Mouse (Mus musculus): ENCODE results near the gene Thnsl2. TPM values are rescaled to one million over a fixed set of nuclear protein-coding genes. Genes with fewer than 3 reads are reported as not detected.

Gene Thnsl2
- polyA plus RNA-seq, 1 experiment from 2014 or later: 3.9 TPM

- 71% methylated on average over 3 of the region's 3 CpGs for WGBS
Observed at GRCm38 (mm10) chr6:71145288-71145989, 1.2 kb upstream of the Thnsl2 start.

GRCm38 (mm10) chr6:71143154-71143893 lies 915 bp downstream of the Thnsl2 start:
- Histone ChIP-seq H3K4me2 (ENCODE audit: low read length) (peak overlapping the region; percentile 82), H3K36me3 (ENCODE audit: control insufficient read depth, insufficient read depth, low read length) (no peaks in the 10 kb centered on the region), H3K27me3 (ENCODE audit: control insufficient read depth, insufficient read depth, low read length) (no peaks in the 10 kb centered on the region), H3K27ac (replicated peaks; ENCODE audit: low read depth, low read length) (peak overlapping the region; percentile 52; the same call in 1 of the 2 replicates), H3K9ac (replicated peaks; ENCODE audit: low read length) (peak overlapping the region; percentile 68), H3K9me3 (ENCODE audit: control insufficient read depth, low read length) (no peaks in the 10 kb centered on the region), H3K4me1 (ENCODE audit: control insufficient read depth, insufficient read depth, low read length) (peaks cover 5% of the 10 kb centered on the region), H3K4me3 (replicated peaks; ENCODE audit: low read depth, low read length) (peak overlapping the region; percentile 58)
- 2% methylated on average over 19 of the region's 19 CpGs for WGBS
- ATAC-seq (ENCODE audit: low FRiP score, low TSS enrichment) (no peak), DNase-seq (peak; percentile 12)

More at GRCm38 (mm10) chr6:71145288-71145989, 1.2 kb upstream of the Thnsl2 start:
- H3K27me3 ChIP-seq (ENCODE audit: control insufficient read depth, insufficient read depth, low read length): no peaks in the 10 kb centered on the region
- no peak overlapping the region for H3K4me2 ChIP-seq (ENCODE audit: low read length)
- no peak overlapping the region for H3K4me3 ChIP-seq (replicated peaks; ENCODE audit: low read depth, low read length)
- H3K36me3 ChIP-seq (ENCODE audit: control insufficient read depth, insufficient read depth, low read length): no peaks in the 10 kb centered on the region
- H3K9me3 ChIP-seq (ENCODE audit: control insufficient read depth, low read length): no peaks in the 10 kb centered on the region
- H3K27ac ChIP-seq (replicated peaks; ENCODE audit: low read depth, low read length): no peak overlapping the region
- DNase-seq: no peak
- ATAC-seq (ENCODE audit: low FRiP score, low TSS enrichment): no peak
- no peak overlapping the region for H3K9ac ChIP-seq (replicated peaks; ENCODE audit: low read length)
- peaks cover 5% of the 10 kb centered on the region for H3K4me1 ChIP-seq (ENCODE audit: control insufficient read depth, insufficient read depth, low read length)

- H3K4me3 ChIP-seq (replicated peaks; ENCODE audit: low read depth, low read length): no peak overlapping the region
- no peak for ATAC-seq (ENCODE audit: low FRiP score, low TSS enrichment)
- H3K36me3 ChIP-seq (ENCODE audit: control insufficient read depth, insufficient read depth, low read length): no peaks in the 10 kb centered on the region
- DNase-seq: no peak
- no peaks in the 10 kb centered on the region for H3K27me3 ChIP-seq (ENCODE audit: control insufficient read depth, insufficient read depth, low read length)
- no peak overlapping the region for H3K27ac ChIP-seq (replicated peaks; ENCODE audit: low read depth, low read length)
- WGBS: 91% methylated on average over 3 of the region's 3 CpGs
- H3K4me1 ChIP-seq (ENCODE audit: control insufficient read depth, insufficient read depth, low read length): no peaks in the 10 kb centered on the region
- H3K9me3 ChIP-seq (ENCODE audit: control insufficient read depth, low read length): no peaks in the 10 kb centered on the region
- H3K4me2 ChIP-seq (ENCODE audit: low read length): no peak overlapping the region
- no peak overlapping the region for H3K9ac ChIP-seq (replicated peaks; ENCODE audit: low read length)
Observed at GRCm38 (mm10) chr6:71135031-71135430, 9.2 kb downstream of the Thnsl2 start.

- no peaks in the 10 kb centered on the region for H3K27me3 ChIP-seq (ENCODE audit: control insufficient read depth, insufficient read depth, low read length)
- no peaks in the 10 kb centered on the region for H3K9me3 ChIP-seq (ENCODE audit: control insufficient read depth, low read length)
- no peaks in the 10 kb centered on the region for H3K36me3 ChIP-seq (ENCODE audit: control insufficient read depth, insufficient read depth, low read length)
- WGBS: 84% methylated on average over 11 of the region's 11 CpGs
- no peak overlapping the region for H3K27ac ChIP-seq (replicated peaks; ENCODE audit: low read depth, low read length)
- no peak for ATAC-seq (ENCODE audit: low FRiP score, low TSS enrichment)
- no peaks in the 10 kb centered on the region for H3K4me1 ChIP-seq (ENCODE audit: control insufficient read depth, insufficient read depth, low read length)
- no peak for DNase-seq
- no peak overlapping the region for H3K4me3 ChIP-seq (replicated peaks; ENCODE audit: low read depth, low read length)
- H3K4me2 ChIP-seq (ENCODE audit: low read length): no peak overlapping the region
- no peak overlapping the region for H3K9ac ChIP-seq (replicated peaks; ENCODE audit: low read length)
Observed at GRCm38 (mm10) chr6:71133559-71133958, 10.7 kb downstream of the Thnsl2 start.

GRCm38 (mm10) chr6:71131038-71131437 lies 13.2 kb downstream of the Thnsl2 start:
- H3K27ac ChIP-seq (replicated peaks; ENCODE audit: low read depth, low read length): no peak overlapping the region
- H3K27me3 ChIP-seq (ENCODE audit: control insufficient read depth, insufficient read depth, low read length): no peaks in the 10 kb centered on the region
- no peak overlapping the region for H3K9ac ChIP-seq (replicated peaks; ENCODE audit: low read length)
- H3K9me3 ChIP-seq (ENCODE audit: control insufficient read depth, low read length): no peaks in the 10 kb centered on the region
- H3K4me1 ChIP-seq (ENCODE audit: control insufficient read depth, insufficient read depth, low read length): no peaks in the 10 kb centered on the region
- H3K4me2 ChIP-seq (ENCODE audit: low read length): no peak overlapping the region
- H3K36me3 ChIP-seq (ENCODE audit: control insufficient read depth, insufficient read depth, low read length): no peaks in the 10 kb centered on the region
- no peak overlapping the region for H3K4me3 ChIP-seq (replicated peaks; ENCODE audit: low read depth, low read length)
- ATAC-seq (ENCODE audit: low FRiP score, low TSS enrichment) (no peak), DNase-seq (no peak)

- H3K9ac ChIP-seq (replicated peaks; ENCODE audit: low read length): no peak overlapping the region
- H3K27ac ChIP-seq (replicated peaks; ENCODE audit: low read depth, low read length): no peak overlapping the region
- no peaks in the 10 kb centered on the region for H3K27me3 ChIP-seq (ENCODE audit: control insufficient read depth, insufficient read depth, low read length)
- H3K4me2 ChIP-seq (ENCODE audit: low read length): no peak overlapping the region
- H3K4me3 ChIP-seq (replicated peaks; ENCODE audit: low read depth, low read length): no peak overlapping the region
- H3K36me3 ChIP-seq (ENCODE audit: control insufficient read depth, insufficient read depth, low read length): no peaks in the 10 kb centered on the region
- no peaks in the 10 kb centered on the region for H3K9me3 ChIP-seq (ENCODE audit: control insufficient read depth, low read length)
- no peaks in the 10 kb centered on the region for H3K4me1 ChIP-seq (ENCODE audit: control insufficient read depth, insufficient read depth, low read length)
- no peak for ATAC-seq (ENCODE audit: low FRiP score, low TSS enrichment)
- WGBS: 97% methylated on average over 1 of the region's 1 CpGs
- DNase-seq: no peak
Observed at GRCm38 (mm10) chr6:71130269-71130668, 14.0 kb downstream of the Thnsl2 start.

- H3K4me2 ChIP-seq (ENCODE audit: low read length): no peak overlapping the region
- no peak for DNase-seq
- H3K27me3 ChIP-seq (ENCODE audit: control insufficient read depth, insufficient read depth, low read length): no peaks in the 10 kb centered on the region
- no peaks in the 10 kb centered on the region for H3K4me1 ChIP-seq (ENCODE audit: control insufficient read depth, insufficient read depth, low read length)
- ATAC-seq (ENCODE audit: low FRiP score, low TSS enrichment): no peak
- no peaks in the 10 kb centered on the region for H3K36me3 ChIP-seq (ENCODE audit: control insufficient read depth, insufficient read depth, low read length)
- H3K4me3 ChIP-seq (replicated peaks; ENCODE audit: low read depth, low read length): no peak overlapping the region
- no peak overlapping the region for H3K27ac ChIP-seq (replicated peaks; ENCODE audit: low read depth, low read length)
- no peaks in the 10 kb centered on the region for H3K9me3 ChIP-seq (ENCODE audit: control insufficient read depth, low read length)
- WGBS: 57% methylated on average over 4 of the region's 4 CpGs
- H3K9ac ChIP-seq (replicated peaks; ENCODE audit: low read length): no peak overlapping the region
Observed at GRCm38 (mm10) chr6:71129071-71129470, 15.2 kb downstream of the Thnsl2 start.

- ATAC-seq (ENCODE audit: low FRiP score, low TSS enrichment): no peak
- no peak overlapping the region for H3K4me3 ChIP-seq (replicated peaks; ENCODE audit: low read depth, low read length)
- no peaks in the 10 kb centered on the region for H3K27me3 ChIP-seq (ENCODE audit: control insufficient read depth, insufficient read depth, low read length)
- DNase-seq: no peak
- no peaks in the 10 kb centered on the region for H3K9me3 ChIP-seq (ENCODE audit: control insufficient read depth, low read length)
- no peak overlapping the region for H3K27ac ChIP-seq (replicated peaks; ENCODE audit: low read depth, low read length)
- H3K4me1 ChIP-seq (ENCODE audit: control insufficient read depth, insufficient read depth, low read length): no peaks in the 10 kb centered on the region
- WGBS: 76% methylated on average over 3 of the region's 3 CpGs
- H3K36me3 ChIP-seq (ENCODE audit: control insufficient read depth, insufficient read depth, low read length): no peaks in the 10 kb centered on the region
- H3K4me2 ChIP-seq (ENCODE audit: low read length): no peak overlapping the region
- H3K9ac ChIP-seq (replicated peaks; ENCODE audit: low read length): no peak overlapping the region
Observed at GRCm38 (mm10) chr6:71126290-71126689, 17.9 kb downstream of the Thnsl2 start.
